Mouse (Mus musculus) embryonic facial prominence, embryonic 10.5 days (tissue): Measurements from ENCODE around the gene Gm49673. TPM values are rescaled to one million over a fixed set of nuclear protein-coding genes. Genes with fewer than 3 reads are reported as not detected.
"Not testable (repeated sequence)": the region's sequence is repeated elsewhere in the genome, so short reads cannot be mapped to it uniquely, and the experiment has no call there.

Source experiments
- DNase-seq: peaks from one replicate; pipeline ENCODE4 v3.0.0-alpha.2; 2017; ENCODE audit warnings: low spot score
- H3K27ac ChIP-seq: fragments of 300-500 bp; sonication (generic); replicated peaks from 2 replicates; pipeline ENCODE4 v1.5.1; 2016; ENCODE audit warnings: mild to moderate bottlenecking
- H3K27me3 ChIP-seq: fragments of 300-500 bp; sonication (generic); replicated peaks from 2 replicates; pipeline ENCODE4 v1.6.1; 2016; ENCODE audit warnings: low read depth, mild to moderate bottlenecking; ENCODE audit not compliant: poor library complexity, severe bottlenecking
- H3K36me3 ChIP-seq: fragments of 300-500 bp; sonication (generic); replicated peaks from 2 replicates; pipeline ENCODE4 v1.6.1; 2016; ENCODE audit warnings: mild to moderate bottlenecking, moderate library complexity
- H3K4me1 ChIP-seq: fragments of 300-500 bp; sonication (generic); 2 replicates; pipeline ENCODE4 v1.6.1; 2016
- H3K4me3 ChIP-seq: fragments of 300-500 bp; sonication (generic); 2 replicates; pipeline ENCODE4 v1.5.1; 2016; ENCODE audit warnings: mild to moderate bottlenecking, moderate library complexity
- H3K9me3 ChIP-seq: fragments of 300-500 bp; sonication (generic); 2 replicates; pipeline ENCODE4 v1.6.1; 2016; ENCODE audit warnings: mild to moderate bottlenecking
- WGBS: fragments of 180-500 bp; shearing (Covaris S2); methylation state at CpG from one replicate; pipeline ENCODE4 v1.1.7; 2016; 5-methylcytosine and 5-hydroxymethylcytosine counted together
- polyA plus RNA-seq: library from polyadenylated mRNA; unstranded; fragments of >200 nt; fragmentation: Nextera tagmentation; extraction: Ambion mirVana; gene quantifications from 2 replicates; pipeline ENCODE4 v1.2.1, GENCODE M21; 2016

The Gm49673 gene
- polyA plus RNA-seq, 1 experiment from 2014 or later = not detected

- H3K27ac ChIP-seq = peak within 1 kb of the TSS; percentile 85
- not testable (repeated sequence) for H3K27me3 ChIP-seq, H3K4me1 ChIP-seq, H3K9me3 ChIP-seq, DNase-seq
- H3K36me3 ChIP-seq = peaks cover 14% of the 10 kb centered on the region
- H3K4me3 ChIP-seq = peak within 1 kb of the TSS; percentile 63
- WGBS = 1% methylated on average over 23 of the region's 55 CpGs
These were observed 17.4 kb upstream of the Gm49673 start, which contains the start of gene Fgfr1op for GRCm38 (mm10) chr17:8164701-8165607. TSS of gene Fgfr1op (plus strand) at chr17:8165501.

GRCm38 (mm10) chr17:8160969-8161368 is 13.4 kb upstream of the Gm49673 start:
- H3K9me3 ChIP-seq, H3K4me1 ChIP-seq, H3K4me3 ChIP-seq, H3K27me3 ChIP-seq, H3K27ac ChIP-seq, H3K36me3 ChIP-seq: not testable (repeated sequence)
- 52% methylated on average over 3 of the region's 3 CpGs for WGBS
- DNase-seq = peak; percentile 15

DNA sequence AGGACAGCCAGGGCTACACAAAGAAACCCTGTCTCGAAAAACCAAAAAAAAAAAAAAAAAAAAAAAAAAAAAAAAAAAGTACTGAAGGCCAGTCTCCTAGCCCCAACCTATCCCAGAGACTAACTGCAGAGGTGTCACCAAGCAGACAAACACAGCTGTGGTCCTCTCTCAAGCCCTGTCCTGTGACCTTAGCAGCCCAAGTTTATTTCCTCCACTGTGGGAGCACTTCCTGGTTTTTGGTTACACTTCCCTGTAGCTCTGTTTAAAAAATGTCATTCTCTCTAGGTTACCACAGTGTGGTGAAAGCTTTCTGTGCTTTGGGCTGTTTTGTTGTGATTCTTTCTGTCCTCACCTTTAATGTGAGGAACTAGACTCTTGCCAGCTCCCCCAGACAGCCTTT is 11.0 kb upstream of the Gm49673 start:
- H3K4me1 ChIP-seq, H3K27me3 ChIP-seq, H3K36me3 ChIP-seq, H3K9me3 ChIP-seq, H3K27ac ChIP-seq, H3K4me3 ChIP-seq, DNase-seq: not testable (repeated sequence)
- no CpG with 5 or more reads among the region's 1 CpGs for WGBS

- not testable (repeated sequence) for H3K9me3 ChIP-seq, H3K36me3 ChIP-seq, H3K27ac ChIP-seq, DNase-seq, H3K4me3 ChIP-seq, H3K4me1 ChIP-seq, H3K27me3 ChIP-seq
- WGBS = 86% methylated on average over 1 of the region's 8 CpGs
These were observed 8.4 kb upstream of the Gm49673 start for GRCm38 (mm10) chr17:8155982-8156381.

- H3K4me3 ChIP-seq, DNase-seq, H3K9me3 ChIP-seq, H3K36me3 ChIP-seq, H3K27me3 ChIP-seq, H3K27ac ChIP-seq, H3K4me1 ChIP-seq: not testable (repeated sequence)
- WGBS = 79% methylated on average over 7 of the region's 7 CpGs
These were observed 7.4 kb upstream of the Gm49673 start for GRCm38 (mm10) chr17:8155010-8155409.

GRCm38 (mm10) chr17:8146931-8147330 is 657 bp downstream of the Gm49673 start:
- H3K27ac ChIP-seq, H3K9me3 ChIP-seq, H3K36me3 ChIP-seq, H3K4me1 ChIP-seq, H3K27me3 ChIP-seq: not testable (repeated sequence)
- H3K4me3 ChIP-seq = peak overlapping the region; percentile 62
- DNase-seq = peak; percentile 11
- whole genome bisulfite sequencing = 30% methylated on average over 5 of the region's 5 CpGs

GRCm38 (mm10) chr17:8143802-8144673 is 3.5 kb downstream of the Gm49673 start:
- not testable (repeated sequence) for H3K4me1 ChIP-seq, H3K36me3 ChIP-seq, H3K9me3 ChIP-seq, DNase-seq, H3K27ac ChIP-seq, H3K27me3 ChIP-seq, H3K4me3 ChIP-seq
- WGBS = 71% methylated on average over 13 of the region's 14 CpGs

GRCm38 (mm10) chr17:8140210-8140609 is 7.4 kb downstream of the Gm49673 start:
- not testable (repeated sequence) for DNase-seq, H3K9me3 ChIP-seq
- WGBS = 85% methylated on average over 3 of the region's 3 CpGs

GRCm38 (mm10) chr17:8138116-8138515 is 9.5 kb downstream of the Gm49673 start:
- not testable (repeated sequence) for H3K27ac ChIP-seq, H3K9me3 ChIP-seq, DNase-seq, H3K4me1 ChIP-seq, H3K27me3 ChIP-seq, H3K36me3 ChIP-seq, H3K4me3 ChIP-seq
- WGBS = 94% methylated on average over 5 of the region's 5 CpGs

More at GRCm38 (mm10) chr17:8140210-8140609, 7.4 kb downstream of the Gm49673 start:
- not testable (repeated sequence) for H3K27me3 ChIP-seq, H3K36me3 ChIP-seq, H3K4me1 ChIP-seq, H3K4me3 ChIP-seq, H3K27ac ChIP-seq

GRCm38 (mm10) chr17:8130849-8131248 is 16.7 kb downstream of the Gm49673 start:
- not testable (repeated sequence) for DNase-seq, H3K27me3 ChIP-seq, H3K9me3 ChIP-seq, H3K4me3 ChIP-seq, H3K4me1 ChIP-seq, H3K36me3 ChIP-seq, H3K27ac ChIP-seq
- no CpG with 5 or more reads among the region's 6 CpGs for WGBS

GRCm38 (mm10) chr17:8129578-8129977 is 18.0 kb downstream of the Gm49673 start:
- not testable (repeated sequence) for H3K36me3 ChIP-seq, DNase-seq, H3K4me3 ChIP-seq, H3K27me3 ChIP-seq, H3K27ac ChIP-seq, H3K9me3 ChIP-seq, H3K4me1 ChIP-seq
- 90% methylated on average over 9 of the region's 9 CpGs for WGBS

DNA sequence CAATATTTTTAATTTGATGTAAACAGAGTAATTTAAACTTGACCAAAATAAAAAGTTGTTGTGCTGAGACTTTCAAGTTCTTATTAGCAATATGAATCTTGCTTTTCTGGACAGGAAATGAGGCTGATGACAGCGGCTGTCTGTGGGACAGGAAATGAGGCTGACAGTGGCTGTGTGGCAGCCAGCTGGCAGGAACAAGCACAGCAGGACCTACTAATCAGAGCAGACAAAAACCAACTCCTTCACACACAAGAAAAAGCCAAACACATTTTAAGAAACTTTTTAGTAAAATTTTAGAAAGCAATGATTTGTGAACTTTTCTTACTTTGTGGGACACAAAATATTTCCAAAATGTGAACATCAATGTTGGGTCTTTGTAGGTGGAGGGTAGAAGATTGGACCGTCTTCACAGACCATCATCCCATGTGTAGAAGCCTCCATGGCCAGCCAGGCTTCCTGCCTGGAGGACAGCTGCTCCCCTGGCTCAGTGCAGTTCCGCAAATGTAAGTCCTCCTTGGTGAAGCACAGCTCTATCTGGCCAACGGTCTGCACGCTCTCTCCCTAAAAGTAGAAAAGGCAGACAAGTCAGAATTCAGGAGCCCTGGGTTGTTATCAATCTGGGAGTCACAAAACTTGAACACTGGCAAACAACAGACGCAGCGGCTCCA is 19.1 kb downstream of the Gm49673 start:
- H3K36me3 ChIP-seq, H3K9me3 ChIP-seq, H3K27ac ChIP-seq, DNase-seq, H3K4me1 ChIP-seq, H3K4me3 ChIP-seq, H3K27me3 ChIP-seq: not testable (repeated sequence)
- WGBS = 94% methylated on average over 1 of the region's 7 CpGs
